Mouse (Mus musculus) left cerebral cortex, postnatal 36 days (tissue): ENCODE measurements around the gene 1700019N19Rik. TPM values are rescaled to one million over a fixed set of nuclear protein-coding genes. Genes with fewer than 3 reads are reported as not detected.
A peak's percentile ranks its signal among the peaks of the same experiment; 100 is the strongest.

ENCODE experiments used
- DNase-seq, 2 experiments: peaks; one replicate each; pipeline ENCODE4 v3.0.0; 2021 to 2022; ENCODE audit warnings: low spot score in 2 of 2, mixed read lengths in 1 of 2
- intact Hi-C: fragments of 180-260 bp; cut with DNase I; formaldehyde crosslinking; loops from one replicate; pipeline ENCODE4 v1.15.1; 2025
- total RNA-seq, 2 experiments: library from RNA; stranded (reverse); gene quantifications; 2 replicates each; pipeline ENCODE4 v1.2.3; 2021

Gene 1700019N19Rik
- total RNA-seq, 2 experiments from 2014 or later = 1.1 TPM; not detected in 1

GRCm38 (mm10) chr19:58741036-58741435 lies 53.2 kb downstream of the 1700019N19Rik start:
- DNase-seq = peak in 1 of 2 experiments; percentile 0
- intact Hi-C loops = no loop called here

- DNase-seq = no peak
- intact Hi-C loops = no loop called here
Observed at GRCm38 (mm10) chr19:58738111-58738510, 56.1 kb downstream of the 1700019N19Rik start.

Other genes with a start within 250 kb of the 1700019N19Rik start
- 1 to 10 TPM; 3.5 TPM for gene Pnlip, start 142.0 kb downstream of the 1700019N19Rik start, total RNA-seq
- gene Pnliprp1, start 65.6 kb downstream of the 1700019N19Rik start, total RNA-seq = under 1 TPM in 1 of 2 experiments, not detected in 1; 0.67 TPM
- under 1 TPM in 1 of 2 experiments, not detected in 1; 0.20 TPM for gene Pnliprp2, start 34.7 kb downstream of the 1700019N19Rik start, total RNA-seq
- gene Eno4, start 149.0 kb upstream of the 1700019N19Rik start, total RNA-seq = 1 to 10 TPM; 2.2 to 2.4 TPM
- 100 to 1,000 TPM; 217 to 223 TPM for gene Hspa12a, start 149.2 kb upstream of the 1700019N19Rik start, total RNA-seq